Mouse (Mus musculus) neural tube, embryonic 11.5 days (tissue): Measurements from ENCODE around the gene Adora3. TPM values are rescaled to one million over a fixed set of nuclear protein-coding genes. Genes with fewer than 3 reads are reported as not detected.

Experiments used
- ATAC-seq: fragments of 200-750 bp; cut with Nextera tagmentation; 2 replicates; pipeline ENCODE4 v1.8.0; 2017; ENCODE audit warnings: moderate number of reproducible peaks, mild to moderate bottlenecking, moderate TSS enrichment, moderate library complexity; ENCODE audit not compliant: insufficient read depth, low FRiP score, low TSS enrichment
- DNase-seq: peaks from one replicate; pipeline ENCODE4 v3.0.0-alpha.2; 2015; ENCODE audit warnings: low spot score
- H3K27ac ChIP-seq: fragments of 300-500 bp; sonication (generic); 2 replicates; pipeline ENCODE4 v1.5.1; 2014; ENCODE audit warnings: low read depth, mild to moderate bottlenecking, low read length
- H3K27me3 ChIP-seq: fragments of 300-500 bp; sonication (generic); 2 replicates; pipeline ENCODE4 v1.6.1; 2014; ENCODE audit warnings: mild to moderate bottlenecking, low read length, mixed read lengths; ENCODE audit not compliant: control insufficient read depth, insufficient read depth
- H3K36me3 ChIP-seq: fragments of 300-500 bp; sonication (generic); 2 replicates; pipeline ENCODE4 v1.6.1; 2014; ENCODE audit warnings: mild to moderate bottlenecking, low read length, moderate library complexity, mixed read lengths; ENCODE audit not compliant: control insufficient read depth, insufficient read depth
- H3K4me1 ChIP-seq: fragments of 300-500 bp; sonication (generic); 2 replicates; pipeline ENCODE4 v1.6.1; 2014; ENCODE audit warnings: low read length, mixed read lengths; ENCODE audit not compliant: control insufficient read depth, insufficient read depth
- H3K4me2 ChIP-seq: fragments of 300-500 bp; sonication (generic); 2 replicates; pipeline ENCODE4 v1.6.1; 2014; ENCODE audit warnings: low read depth, mild to moderate bottlenecking, moderate library complexity
- H3K4me3 ChIP-seq: fragments of 300-500 bp; sonication (generic); 2 replicates; pipeline ENCODE4 v1.5.1; 2014; ENCODE audit warnings: low read depth, low read length
- H3K9ac ChIP-seq: fragments of 300-500 bp; sonication (generic); 2 replicates; pipeline ENCODE4 v1.6.1; 2014; ENCODE audit warnings: mild to moderate bottlenecking, low read length
- H3K9me3 ChIP-seq: fragments of 300-500 bp; sonication (generic); 2 replicates; pipeline ENCODE4 v1.6.1; 2016; ENCODE audit warnings: low read length; ENCODE audit not compliant: control insufficient read depth
- WGBS: fragments of 180-500 bp; shearing (Covaris S2); extraction: QIAGEN DNeasy Blood & Tissue Kit; methylation state at CpG from one replicate; pipeline ENCODE4 v1.1.7; 2014; 5-methylcytosine and 5-hydroxymethylcytosine counted together
- polyA plus RNA-seq: library from polyadenylated mRNA; unstranded; fragments of >200 nt; fragmentation: Nextera tagmentation; extraction: Ambion mirVana; gene quantifications from 2 replicates; pipeline ENCODE4 v1.2.1, GENCODE M21; 2014

Adora3 gene
- polyA plus RNA-seq, 1 experiment from 2014 or later, result 0.19 TPM

GRCm38 (mm10) chr3:105882105-105882504, 11.4 kb downstream of the Adora3 start:
- H3K9me3 ChIP-seq, result no peaks in the 10 kb centered on the region
- H3K4me1 ChIP-seq, result no peaks in the 10 kb centered on the region
- no peak overlapping the region for H3K4me3 ChIP-seq
- no peaks in the 10 kb centered on the region for H3K36me3 ChIP-seq
- H3K27ac ChIP-seq, result no peak overlapping the region
- H3K4me2 ChIP-seq, result no peak overlapping the region
- H3K9ac ChIP-seq, result no peak overlapping the region
- H3K27me3 ChIP-seq, result no peaks in the 10 kb centered on the region
- WGBS, result 88% methylated on average over 7 of the region's 7 CpGs
- DNase-seq, result no peak
- ATAC-seq, result no peak

- no peak for ATAC-seq
- DNase-seq, result no peak
- Histone ChIP-seq H3K27me3 (no peaks in the 10 kb centered on the region), H3K36me3 (no peaks in the 10 kb centered on the region), H3K4me3 (no peak overlapping the region), H3K27ac (no peak overlapping the region), H3K9ac (no peak overlapping the region), H3K4me1 (no peaks in the 10 kb centered on the region), H3K9me3 (no peaks in the 10 kb centered on the region), H3K4me2 (no peak overlapping the region)
- WGBS, result 93% methylated on average over 2 of the region's 2 CpGs
Measured at GRCm38 (mm10) chr3:105883111-105883510, 12.5 kb downstream of the Adora3 start.

GRCm38 (mm10) chr3:105888961-105889360, 18.3 kb downstream of the Adora3 start:
- H3K4me1 ChIP-seq, result no peaks in the 10 kb centered on the region
- H3K27ac ChIP-seq, result no peak overlapping the region
- WGBS, result 79% methylated on average over 3 of the region's 3 CpGs
- no peaks in the 10 kb centered on the region for H3K9me3 ChIP-seq
- H3K27me3 ChIP-seq, result no peaks in the 10 kb centered on the region
- no peak overlapping the region for H3K4me3 ChIP-seq
- H3K4me2 ChIP-seq, result no peak overlapping the region
- no peak overlapping the region for H3K9ac ChIP-seq
- DNase-seq, result no peak
- no peaks in the 10 kb centered on the region for H3K36me3 ChIP-seq
- ATAC-seq, result no peak

- Histone ChIP-seq H3K27me3 (no peaks in the 10 kb centered on the region), H3K36me3 (no peaks in the 10 kb centered on the region), H3K27ac (no peak overlapping the region), H3K9ac (no peak overlapping the region), H3K4me3 (no peak overlapping the region), H3K9me3 (no peaks in the 10 kb centered on the region), H3K4me2 (no peak overlapping the region), H3K4me1 (no peaks in the 10 kb centered on the region)
- 79% methylated on average over 4 of the region's 4 CpGs for WGBS
- DNase-seq, result no peak
- no peak for ATAC-seq
Measured at GRCm38 (mm10) chr3:105890220-105890619, 19.6 kb downstream of the Adora3 start.

GRCm38 (mm10) chr3:105891141-105891540, 20.5 kb downstream of the Adora3 start:
- Histone ChIP-seq H3K4me3 (no peak overlapping the region), H3K36me3 (no peaks in the 10 kb centered on the region), H3K4me1 (no peaks in the 10 kb centered on the region), H3K4me2 (no peak overlapping the region), H3K9ac (no peak overlapping the region), H3K9me3 (no peaks in the 10 kb centered on the region), H3K27me3 (no peaks in the 10 kb centered on the region), H3K27ac (no peak overlapping the region)
- DNase-seq (no peak), ATAC-seq (no peak)
- 82% methylated on average over 3 of the region's 3 CpGs for WGBS

GRCm38 (mm10) chr3:105891760-105892571, 21.3 kb downstream of the Adora3 start:
- ATAC-seq (no peak), DNase-seq (no peak)
- Histone ChIP-seq H3K36me3 (no peaks in the 10 kb centered on the region), H3K27me3 (no peaks in the 10 kb centered on the region), H3K27ac (no peak overlapping the region), H3K9ac (no peak overlapping the region), H3K9me3 (no peaks in the 10 kb centered on the region), H3K4me1 (no peaks in the 10 kb centered on the region), H3K4me2 (no peak overlapping the region), H3K4me3 (no peak overlapping the region)
- 81% methylated on average over 10 of the region's 10 CpGs for WGBS

- Histone ChIP-seq H3K36me3 (no peaks in the 10 kb centered on the region), H3K4me3 (no peak overlapping the region), H3K4me2 (no peak overlapping the region), H3K9ac (no peak overlapping the region), H3K27me3 (no peaks in the 10 kb centered on the region), H3K27ac (no peak overlapping the region), H3K9me3 (no peaks in the 10 kb centered on the region), H3K4me1 (no peaks in the 10 kb centered on the region)
- DNase-seq, result no peak
- WGBS, result 89% methylated on average over 19 of the region's 19 CpGs
- ATAC-seq, result no peak
Measured at GRCm38 (mm10) chr3:105892572-105893495, 22.2 kb downstream of the Adora3 start.

- WGBS, result 58% methylated on average over 6 of the region's 6 CpGs
Measured at GRCm38 (mm10) chr3:105893941-105894391, 23.3 kb downstream of the Adora3 start.

More at GRCm38 (mm10) chr3:105893941-105894391, 23.3 kb downstream of the Adora3 start:
- Histone ChIP-seq H3K9ac (no peak overlapping the region), H3K27ac (no peak overlapping the region), H3K4me3 (no peak overlapping the region), H3K4me2 (no peak overlapping the region), H3K36me3 (no peaks in the 10 kb centered on the region), H3K4me1 (no peaks in the 10 kb centered on the region), H3K27me3 (no peaks in the 10 kb centered on the region), H3K9me3 (no peaks in the 10 kb centered on the region)
- no peak for ATAC-seq
- DNase-seq, result no peak
